Mouse (Mus musculus): ENCODE measurements at regions not wholly inside any gene's neighbourhood (a gene's known extent, or its start where the extent isn't known, plus 50 kb on each side); places are given as distances from the start of the nearest gene placed in this dataset.

DNA sequence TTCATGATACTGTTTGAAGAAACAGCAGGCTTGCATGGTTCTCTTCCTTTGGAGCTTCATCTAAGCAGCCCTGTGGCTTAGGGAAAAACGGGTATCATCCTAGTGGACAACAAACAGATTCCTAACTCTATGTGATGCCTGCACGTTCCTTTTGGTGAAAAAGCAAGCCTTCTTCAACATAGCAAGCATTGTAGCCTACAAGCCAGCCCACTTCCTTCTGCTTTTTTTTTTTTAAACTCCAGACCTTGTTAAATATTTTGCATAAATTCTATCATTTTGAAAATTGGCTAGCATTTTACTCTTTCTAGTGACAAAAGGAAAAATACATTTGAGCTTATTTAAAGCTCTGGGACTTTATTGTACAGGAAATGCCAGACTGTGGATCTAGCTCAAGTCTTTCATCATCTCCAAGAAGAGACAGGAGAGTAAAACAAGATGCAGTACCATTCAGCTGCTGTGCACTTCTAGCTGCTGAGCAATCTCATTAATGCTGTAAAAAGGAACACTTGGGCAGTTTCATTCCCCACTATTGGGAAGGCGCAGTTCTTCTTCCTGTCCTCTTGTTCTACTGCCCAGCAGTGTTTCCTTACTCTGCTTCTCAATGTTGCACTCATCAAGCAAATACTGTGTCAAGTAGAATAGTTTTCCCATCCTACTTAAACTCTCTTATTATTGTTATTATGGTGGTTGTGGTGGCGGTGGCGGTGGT, 86.5 kb upstream of the Prlr start:
- TF ChIP-seq POLR2A (IDR thresholded peaks at IDR 0.05; ENCODE audit: low read depth, low read length), result no peak
- no peak for TF ChIP-seq CTCF (IDR thresholded peaks at IDR 0.05; ENCODE audit: extremely low read depth, insufficient read depth, insufficient read length, insufficient replicate concordance)
